Mouse (Mus musculus) urinary bladder, postnatal 36 days (tissue): Measurements from ENCODE around the gene Cadm3.
"Not testable (repeated sequence)": the region's sequence is repeated elsewhere in the genome, so short reads cannot be mapped to it uniquely, and the experiment has no call there.

ENCODE experiments used
- DNase-seq, 2 experiments: peaks; one replicate each; pipeline ENCODE4 v3.0.0; 2022; ENCODE audit warnings: low spot score in 2 of 2, mixed read lengths in 1 of 2

Gene Cadm3

GRCm38 (mm10) chr1:173323839-173324585, 43.5 kb downstream of the Cadm3 start:
- DNase-seq = peak in 1 of 2 experiments; percentile 11

GRCm38 (mm10) chr1:173322249-173322627, 45.3 kb downstream of the Cadm3 start:
- no peak for DNase-seq

GRCm38 (mm10) chr1:173321593-173322248, 45.8 kb downstream of the Cadm3 start:
- DNase-seq = no peak

- no peak for DNase-seq
Measured at GRCm38 (mm10) chr1:173317925-173318477, 49.5 kb downstream of the Cadm3 start.

GRCm38 (mm10) chr1:173315725-173316124, 51.8 kb downstream of the Cadm3 start:
- no peak for DNase-seq

- DNase-seq = not testable (repeated sequence)
Measured at GRCm38 (mm10) chr1:173313535-173314050, 53.9 kb downstream of the Cadm3 start.

GRCm38 (mm10) chr1:173302795-173303194, 64.7 kb downstream of the Cadm3 start:
- DNase-seq = not testable (repeated sequence)
